Mouse (Mus musculus) mouse trophoblast stem cell (cell line): Measurements from ENCODE around the gene Coa5.

ENCODE experiments used
- in situ Hi-C, 2 experiments: fragments of 300-500 bp; cut with MseI, MboI; formaldehyde crosslinking; loops; 2 replicates in 1 of 2; 3 replicates in 1 of 2; pipeline ENCODE4 v1.15.1; 2025

Coa5 gene

GRCm38 (mm10) chr1:37429366-37430296, at the start of gene Coa5, which contains the start of gene Unc50:
Gene Coa5 (minus strand): TSS chr1:37430103.
Gene Unc50 (plus strand): TSS chr1:37430139.
- in situ Hi-C loops, result no loop called here

- in situ Hi-C loops, result loop anchor here (10.0 kb wide), 1 partner anchor 156 kb away; no protein-coding TSS in a partner anchor
Observed at GRCm38 (mm10) chr1:37479074-37479473, 49.2 kb upstream of the Coa5 start.

GRCm38 (mm10) chr1:37478416-37478815, 48.5 kb upstream of the Coa5 start:
- in situ Hi-C loops, result loop anchor here (10.0 kb wide), 1 partner anchor 156 kb away; no protein-coding TSS in a partner anchor

- in situ Hi-C loops, result loop anchor here (10.0 kb wide), 1 partner anchor 157 kb away; no protein-coding TSS in a partner anchor
Observed at GRCm38 (mm10) chr1:37477928-37478327, 48.0 kb upstream of the Coa5 start.

- in situ Hi-C loops, result loop anchor here (10.0 kb wide), 1 partner anchor 158 kb away; no protein-coding TSS in a partner anchor
Observed at GRCm38 (mm10) chr1:37477250-37477649, 47.3 kb upstream of the Coa5 start.

GRCm38 (mm10) chr1:37475312-37475711, 45.4 kb upstream of the Coa5 start:
- in situ Hi-C loops, result loop anchor here (10.0 kb wide), 1 partner anchor 159 kb away; no protein-coding TSS in a partner anchor

GRCm38 (mm10) chr1:37474634-37475190, 44.8 kb upstream of the Coa5 start:
- in situ Hi-C loops, result loop anchor here (10.0 kb wide), 1 partner anchor 160 kb away; no protein-coding TSS in a partner anchor

- in situ Hi-C loops, result loop anchor here (10.0 kb wide), 1 partner anchor 161 kb away; no protein-coding TSS in a partner anchor
Observed at GRCm38 (mm10) chr1:37474046-37474445, 44.1 kb upstream of the Coa5 start.

GRCm38 (mm10) chr1:37473251-37473650, 43.3 kb upstream of the Coa5 start:
- in situ Hi-C loops, result loop anchor here (10.0 kb wide), 1 partner anchor 162 kb away; no protein-coding TSS in a partner anchor

GRCm38 (mm10) chr1:37471179-37472148, 41.6 kb upstream of the Coa5 start:
- in situ Hi-C loops, result loop anchor here (10.0 kb wide), 1 partner anchor 163 kb away; no protein-coding TSS in a partner anchor

- in situ Hi-C loops, result no loop called here
Observed at GRCm38 (mm10) chr1:37469007-37469406, 39.1 kb upstream of the Coa5 start.

GRCm38 (mm10) chr1:37467806-37468205, 37.9 kb upstream of the Coa5 start:
- in situ Hi-C loops, result no loop called here

GRCm38 (mm10) chr1:37466322-37466995, 36.6 kb upstream of the Coa5 start:
- in situ Hi-C loops, result no loop called here

- in situ Hi-C loops, result no loop called here
Observed at GRCm38 (mm10) chr1:37464878-37465452, 35.1 kb upstream of the Coa5 start.

GRCm38 (mm10) chr1:37457546-37457945, 27.6 kb upstream of the Coa5 start:
- in situ Hi-C loops, result no loop called here

GRCm38 (mm10) chr1:37451270-37451669, 21.4 kb upstream of the Coa5 start:
- in situ Hi-C loops, result no loop called here

GRCm38 (mm10) chr1:37448361-37449095, 18.6 kb upstream of the Coa5 start:
- in situ Hi-C loops, result no loop called here

- in situ Hi-C loops, result no loop called here
Observed at GRCm38 (mm10) chr1:37442848-37443835, 13.2 kb upstream of the Coa5 start.
